Mouse (Mus musculus) ES-E14 (cell line): ENCODE measurements at regions not wholly inside any gene's neighbourhood (a gene's known extent, or its start where the extent isn't known, plus 50 kb on each side); places are given as distances from the start of the nearest gene placed in this dataset.

ENCODE experiments used
- DNase-seq: peaks from one replicate; pipeline ENCODE4 v3.0.0-alpha.2; 2013; ENCODE audit warnings: low read depth, low spot score
- H3K27ac ChIP-seq: 2 replicates; pipeline ENCODE4 v1.5.1; 2012; ENCODE audit warnings: low read depth, mild to moderate bottlenecking, low read length, moderate library complexity, mixed read lengths; ENCODE audit not compliant: poor library complexity, insufficient read depth, severe bottlenecking
- H3K36me3 ChIP-seq: 2 replicates; pipeline ENCODE4 v1.6.1; 2012; ENCODE audit warnings: mild to moderate bottlenecking, low read length, moderate library complexity, mixed read lengths; ENCODE audit not compliant: control insufficient read depth, poor library complexity, insufficient read depth, severe bottlenecking
- H3K4me1 ChIP-seq, 2 experiments: fragments of 150-350 bp in 1 of 2; sonication (generic) in 1 of 2; 2 replicates each; pipeline ENCODE4 v1.6.1; 2012; ENCODE audit warnings: low read length in 2 of 2, mild to moderate bottlenecking in 1 of 2, mixed read lengths in 1 of 2; ENCODE audit not compliant: control insufficient read depth in 2 of 2, insufficient read depth in 2 of 2, poor library complexity in 1 of 2
- H3K4me3 ChIP-seq, 2 experiments: fragments of 150-350 bp in 1 of 2; sonication (generic) in 1 of 2; 2 replicates each; pipeline ENCODE4 v1.5.1; 2012; ENCODE audit warnings: low read length in 2 of 2, low read depth in 1 of 2, mild to moderate bottlenecking in 1 of 2, mixed read lengths in 1 of 2; ENCODE audit not compliant: insufficient read depth in 1 of 2, poor library complexity in 1 of 2, severe bottlenecking in 1 of 2
- H3K9ac ChIP-seq: 2 replicates; pipeline ENCODE4 v1.6.1; 2012; ENCODE audit warnings: low read depth, mild to moderate bottlenecking, low read length, mixed read lengths; ENCODE audit not compliant: poor library complexity, insufficient read depth, severe bottlenecking
- H3K9me3 ChIP-seq: fragments of 150-350 bp; sonication (generic); 2 replicates; pipeline ENCODE4 v1.6.1; 2012; ENCODE audit warnings: low read depth, mild to moderate bottlenecking, low read length; ENCODE audit not compliant: control insufficient read depth, insufficient read depth
- CHD2 ChIP-seq: IDR thresholded peaks from 2 replicates; pipeline ENCODE4 v1.6.1; 2014; ENCODE audit warnings: mild to moderate bottlenecking, low read depth, low read length, inconsistent platforms
- HCFC1 ChIP-seq: IDR thresholded peaks from 2 replicates; pipeline ENCODE4 v1.6.1; 2012; ENCODE audit warnings: low read length, inconsistent platforms, borderline replicate concordance; ENCODE audit not compliant: insufficient read depth
- MAFK ChIP-seq: IDR thresholded peaks from 2 replicates; pipeline ENCODE4 v1.6.1; 2014; ENCODE audit warnings: mild to moderate bottlenecking, low read depth, low read length, inconsistent platforms; ENCODE audit not compliant: insufficient read depth
- ZC3H11A ChIP-seq: IDR thresholded peaks from 2 replicates; pipeline ENCODE4 v1.6.1; 2012; ENCODE audit warnings: low read depth, mild to moderate bottlenecking, inconsistent platforms, low read length, borderline replicate concordance
- ZNF384 ChIP-seq: IDR thresholded peaks from 2 replicates; pipeline ENCODE4 v1.6.1; 2012; ENCODE audit warnings: low read depth, low read length, inconsistent platforms
- in situ Hi-C, 2 experiments: fragments of 600-800 bp; cut with MboI; formaldehyde crosslinking; loops; one replicate each; pipeline ENCODE4 v1.15.1; 2025; ENCODE audit warnings: low sequenced_read_pairs in 2 of 2, inconsistent platforms in 1 of 2; ENCODE audit not compliant: unreplicated experiment in 2 of 2

- H3K9ac ChIP-seq = no peak overlapping the region
- no peaks in the 10 kb centered on the region for H3K9me3 ChIP-seq
- in situ Hi-C loops = no loop called here
- no peaks in the 10 kb centered on the region for H3K4me1 ChIP-seq
- H3K4me3 ChIP-seq = no peak overlapping the region
- TF ChIP-seq ZNF384 (no peak), CHD2 (no peak), HCFC1 (no peak), MAFK (no peak), ZC3H11A (no peak)
- no peak overlapping the region for H3K27ac ChIP-seq
- DNase-seq = no peak
- no peaks in the 10 kb centered on the region for H3K36me3 ChIP-seq
Measured at GRCm38 (mm10) chr10:37978899-37979539, 840.3 kb upstream of the Marcks start.

GRCm38 (mm10) chr10:37960051-37960450 lies 821.3 kb upstream of the Marcks start:
- Histone ChIP-seq H3K9me3 (no peaks in the 10 kb centered on the region), H3K9ac (no peak overlapping the region), H3K36me3 (no peaks in the 10 kb centered on the region), H3K27ac (no peak overlapping the region), H3K4me3 (no peak overlapping the region), H3K4me1 (no peaks in the 10 kb centered on the region)
- DNase-seq = no peak
- TF ChIP-seq ZC3H11A (no peak), ZNF384 (no peak), HCFC1 (no peak), MAFK (no peak), CHD2 (no peak)
- in situ Hi-C loops = no loop called here

GRCm38 (mm10) chr10:37914780-37915179 lies 776.1 kb upstream of the Marcks start:
- Histone ChIP-seq H3K27ac (no peak overlapping the region), H3K4me1 (no peaks in the 10 kb centered on the region), H3K4me3 (no peak overlapping the region), H3K9me3 (no peaks in the 10 kb centered on the region), H3K9ac (no peak overlapping the region), H3K36me3 (no peaks in the 10 kb centered on the region)
- in situ Hi-C loops = no loop called here
- TF ChIP-seq MAFK = no peak
- TF ChIP-seq ZNF384 = no peak
- TF ChIP-seq HCFC1 = no peak
- TF ChIP-seq CHD2 = no peak
- no peak for TF ChIP-seq ZC3H11A
- no peak for DNase-seq

- no peak for TF ChIP-seq CHD2
- no peak for TF ChIP-seq ZNF384
- Histone ChIP-seq H3K9me3 (no peaks in the 10 kb centered on the region), H3K9ac (no peak overlapping the region), H3K4me3 (no peak overlapping the region), H3K4me1 (no peaks in the 10 kb centered on the region), H3K27ac (no peak overlapping the region), H3K36me3 (no peaks in the 10 kb centered on the region)
- in situ Hi-C loops = no loop called here
- no peak for DNase-seq
Measured at GRCm38 (mm10) chr10:37911669-37912068, 772.9 kb upstream of the Marcks start.

GRCm38 (mm10) chr10:37908276-37908675 lies 769.6 kb upstream of the Marcks start:
- Histone ChIP-seq H3K4me3 (no peak overlapping the region), H3K36me3 (no peaks in the 10 kb centered on the region), H3K9me3 (no peaks in the 10 kb centered on the region), H3K9ac (no peak overlapping the region), H3K27ac (no peak overlapping the region), H3K4me1 (no peaks in the 10 kb centered on the region)
- DNase-seq = no peak
- TF ChIP-seq MAFK = no peak
- TF ChIP-seq CHD2 = no peak
- TF ChIP-seq ZC3H11A = no peak
- no peak for TF ChIP-seq HCFC1
- no peak for TF ChIP-seq ZNF384
- in situ Hi-C loops = no loop called here
